Mouse (Mus musculus) forebrain, embryonic 11.5 days (tissue): ENCODE results near the gene Wfikkn1. TPM values are rescaled to one million over a fixed set of nuclear protein-coding genes. Genes with fewer than 3 reads are reported as not detected.
A peak's percentile ranks its signal among the peaks of the same experiment; 100 is the strongest.

Source experiments
- ATAC-seq: fragments of 200-750 bp; cut with Nextera tagmentation; replicated peaks from 2 replicates; pipeline ENCODE4 v1.8.0; 2017; ENCODE audit warnings: moderate TSS enrichment; ENCODE audit not compliant: low FRiP score
- DNase-seq: peaks from one replicate; pipeline ENCODE4 v3.0.0-alpha.2; 2017; ENCODE audit warnings: low spot score
- H3K27ac ChIP-seq: fragments of 300-500 bp; sonication (generic); 2 replicates; pipeline ENCODE4 v1.5.1; 2014; ENCODE audit warnings: low read depth, low read length
- H3K27me3 ChIP-seq: fragments of 300-500 bp; sonication (generic); 2 replicates; pipeline ENCODE4 v1.6.1; 2014; ENCODE audit warnings: mild to moderate bottlenecking, low read length, mixed read lengths; ENCODE audit not compliant: control insufficient read depth, insufficient read depth
- H3K36me3 ChIP-seq: fragments of 300-500 bp; sonication (generic); 2 replicates; pipeline ENCODE4 v1.6.1; 2014; ENCODE audit warnings: mild to moderate bottlenecking, low read length, moderate library complexity, mixed read lengths; ENCODE audit not compliant: control insufficient read depth, insufficient read depth
- H3K4me1 ChIP-seq: fragments of 300-500 bp; sonication (generic); replicated peaks from 2 replicates; pipeline ENCODE4 v1.6.1; 2014; ENCODE audit warnings: low read length, mixed read lengths; ENCODE audit not compliant: control insufficient read depth, insufficient read depth
- H3K4me2 ChIP-seq: fragments of 300-500 bp; sonication (generic); 2 replicates; pipeline ENCODE4 v1.6.1; 2014; ENCODE audit warnings: low read depth, mild to moderate bottlenecking, low read length, moderate library complexity, mixed read lengths; ENCODE audit not compliant: severe bottlenecking
- H3K4me3 ChIP-seq: fragments of 300-500 bp; sonication (generic); 2 replicates; pipeline ENCODE4 v1.5.1; 2014; ENCODE audit warnings: low read depth, low read length
- H3K9ac ChIP-seq: fragments of 300-500 bp; sonication (generic); 2 replicates; pipeline ENCODE4 v1.6.1; 2014; ENCODE audit warnings: low read length
- H3K9me3 ChIP-seq: fragments of 300-500 bp; sonication (generic); 2 replicates; pipeline ENCODE4 v1.6.1; 2016; ENCODE audit warnings: low read length, mixed read lengths; ENCODE audit not compliant: control insufficient read depth
- WGBS: fragments of 180-500 bp; shearing (Covaris S2); extraction: QIAGEN DNeasy Blood & Tissue Kit; methylation state at CpG from one replicate; pipeline ENCODE4 v1.1.7; 2014; 5-methylcytosine and 5-hydroxymethylcytosine counted together
- polyA plus RNA-seq: library from polyadenylated mRNA; unstranded; fragments of >200 nt; fragmentation: Nextera tagmentation; extraction: Ambion mirVana; gene quantifications from 2 replicates; pipeline ENCODE4 v1.2.1, GENCODE M21; 2014

Wfikkn1 gene
- polyA plus RNA-seq, 1 experiment from 2014 or later: 1.1 TPM

- no peak overlapping the region for H3K4me2 ChIP-seq
- peak; percentile 61 for DNase-seq
- H3K4me1 ChIP-seq: peaks cover 24% of the 10 kb centered on the region
- peak overlapping the region; percentile 53; the same call in 1 of the 2 replicates for H3K27ac ChIP-seq
- no peak for ATAC-seq
- no peaks in the 10 kb centered on the region for H3K9me3 ChIP-seq
- 3% methylated on average over 5 of the region's 5 CpGs for WGBS
- peak overlapping the region; percentile 45 for H3K9ac ChIP-seq
- H3K36me3 ChIP-seq: no peaks in the 10 kb centered on the region; the same call in 1 of the 2 replicates
- no peaks in the 10 kb centered on the region for H3K27me3 ChIP-seq
- H3K4me3 ChIP-seq: no peak overlapping the region
Observed at GRCm38 (mm10) chr17:25880913-25881641, 419 bp upstream of the Wfikkn1 start.

DNA sequence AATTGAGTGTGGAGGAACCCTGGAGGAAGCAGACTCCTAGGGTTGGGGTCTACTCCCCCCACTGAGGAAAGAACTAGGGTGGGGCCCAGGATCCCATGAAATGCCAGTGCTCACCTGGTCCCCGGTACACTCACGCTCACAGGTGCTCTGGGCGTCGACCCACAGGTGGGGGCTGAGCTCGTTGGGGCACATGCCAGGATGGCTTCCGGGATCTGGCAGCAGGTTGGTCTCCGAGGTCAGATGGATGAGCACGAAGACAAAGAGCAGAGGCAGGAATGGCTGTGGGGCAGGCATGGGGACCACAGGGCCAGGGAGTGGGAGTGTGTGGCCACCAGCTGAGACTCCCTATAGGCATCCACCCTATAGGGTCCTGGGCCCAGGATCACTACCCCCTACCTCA lies 908 bp downstream of the Wfikkn1 start:
- Histone ChIP-seq H3K4me2 (no peak overlapping the region), H3K27ac (no peak overlapping the region), H3K27me3 (no peaks in the 10 kb centered on the region), H3K4me1 (peaks cover 26% of the 10 kb centered on the region), H3K9ac (no peak overlapping the region; the same call in 1 of the 2 replicates), H3K4me3 (no peak overlapping the region), H3K36me3 (no peaks in the 10 kb centered on the region; the same call in 1 of the 2 replicates), H3K9me3 (no peaks in the 10 kb centered on the region)
- 77% methylated on average over 8 of the region's 8 CpGs for WGBS
- ATAC-seq (no peak), DNase-seq (peak; percentile 48)

DNA sequence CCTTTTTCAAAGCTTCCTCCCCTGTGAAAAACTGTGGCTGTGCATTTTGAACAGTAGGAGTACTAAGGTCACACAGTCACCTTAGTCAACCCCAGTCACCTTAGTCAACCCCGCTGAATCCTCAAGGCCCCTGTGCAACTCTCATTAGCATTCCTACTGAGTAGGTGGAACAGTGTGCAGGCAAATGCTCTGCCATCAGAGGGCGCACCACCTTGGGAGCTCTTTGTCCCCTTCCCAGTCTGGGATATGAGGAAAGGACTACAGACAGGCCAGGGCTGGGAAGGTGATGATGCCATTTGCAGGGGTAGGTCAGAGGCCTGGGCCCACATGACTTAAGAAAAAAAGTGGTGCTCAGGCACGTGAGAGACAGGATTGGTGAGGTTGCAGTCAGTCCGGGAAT lies 1.4 kb downstream of the Wfikkn1 start:
- no peaks in the 10 kb centered on the region for H3K9me3 ChIP-seq
- H3K27me3 ChIP-seq: no peaks in the 10 kb centered on the region
- no peak overlapping the region for H3K4me3 ChIP-seq
- no peak overlapping the region for H3K4me2 ChIP-seq
- peaks cover 26% of the 10 kb centered on the region for H3K4me1 ChIP-seq
- ATAC-seq (no peak), DNase-seq (peak; percentile 65)
- no peak overlapping the region for H3K9ac ChIP-seq
- no peaks in the 10 kb centered on the region; the same call in 1 of the 2 replicates for H3K36me3 ChIP-seq
- H3K27ac ChIP-seq: no peak overlapping the region
- WGBS: 46% methylated on average over 4 of the region's 4 CpGs

DNA sequence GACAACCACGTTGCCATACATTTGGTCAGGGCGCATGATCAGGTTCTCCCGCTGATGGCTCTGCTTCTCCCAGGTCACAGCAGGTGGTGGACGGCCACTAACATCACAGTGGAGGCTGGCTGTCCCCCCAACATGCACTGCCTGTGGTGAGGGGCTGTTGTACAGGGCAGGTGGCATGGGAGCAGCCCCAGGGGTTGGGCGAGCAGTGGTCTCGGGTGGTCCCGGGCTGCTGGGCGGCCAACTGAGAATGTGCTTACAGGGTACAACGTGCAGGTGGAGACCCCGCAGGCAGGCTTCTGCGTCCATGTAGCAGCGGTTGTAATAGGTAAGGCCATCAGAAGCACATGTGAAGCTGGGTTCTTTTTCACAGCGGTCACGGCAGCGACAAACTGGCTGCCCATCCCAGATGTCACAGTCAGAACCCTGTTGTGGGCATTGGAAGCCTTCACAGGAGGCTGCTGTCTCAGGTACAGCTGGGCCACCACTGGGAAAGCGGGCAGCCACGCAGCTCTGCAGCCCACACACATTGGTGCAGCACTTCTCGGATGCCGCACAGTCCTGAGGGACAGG lies 2.0 kb downstream of the Wfikkn1 start:
- DNase-seq: no peak
- Histone ChIP-seq H3K4me2 (no peak overlapping the region), H3K9ac (no peak overlapping the region), H3K27ac (no peak overlapping the region), H3K36me3 (no peaks in the 10 kb centered on the region; the same call in 1 of the 2 replicates), H3K9me3 (no peaks in the 10 kb centered on the region), H3K4me3 (no peak overlapping the region), H3K4me1 (peaks cover 26% of the 10 kb centered on the region), H3K27me3 (no peaks in the 10 kb centered on the region)
- no peak for ATAC-seq
- 87% methylated on average over 19 of the region's 19 CpGs for WGBS

- H3K27me3 ChIP-seq: no peaks in the 10 kb centered on the region
- WGBS: 93% methylated on average over 32 of the region's 32 CpGs
- H3K4me3 ChIP-seq: no peak overlapping the region
- no peaks in the 10 kb centered on the region; the same call in 1 of the 2 replicates for H3K36me3 ChIP-seq
- H3K27ac ChIP-seq: no peak overlapping the region
- H3K4me1 ChIP-seq: peaks cover 26% of the 10 kb centered on the region
- no peaks in the 10 kb centered on the region for H3K9me3 ChIP-seq
- ATAC-seq (no peak), DNase-seq (no peak)
- H3K9ac ChIP-seq: no peak overlapping the region
- H3K4me2 ChIP-seq: no peak overlapping the region
Observed at GRCm38 (mm10) chr17:25877741-25878610, 2.7 kb downstream of the Wfikkn1 start.

GRCm38 (mm10) chr17:25877025-25877424 lies 3.6 kb downstream of the Wfikkn1 start:
- Histone ChIP-seq H3K4me1 (peaks cover 26% of the 10 kb centered on the region), H3K36me3 (no peaks in the 10 kb centered on the region; the same call in 1 of the 2 replicates), H3K27ac (no peak overlapping the region), H3K9me3 (no peaks in the 10 kb centered on the region), H3K9ac (no peak overlapping the region), H3K27me3 (no peaks in the 10 kb centered on the region), H3K4me2 (no peak overlapping the region), H3K4me3 (no peak overlapping the region)
- ATAC-seq (no peak), DNase-seq (no peak)
- WGBS: 97% methylated on average over 3 of the region's 3 CpGs

DNA sequence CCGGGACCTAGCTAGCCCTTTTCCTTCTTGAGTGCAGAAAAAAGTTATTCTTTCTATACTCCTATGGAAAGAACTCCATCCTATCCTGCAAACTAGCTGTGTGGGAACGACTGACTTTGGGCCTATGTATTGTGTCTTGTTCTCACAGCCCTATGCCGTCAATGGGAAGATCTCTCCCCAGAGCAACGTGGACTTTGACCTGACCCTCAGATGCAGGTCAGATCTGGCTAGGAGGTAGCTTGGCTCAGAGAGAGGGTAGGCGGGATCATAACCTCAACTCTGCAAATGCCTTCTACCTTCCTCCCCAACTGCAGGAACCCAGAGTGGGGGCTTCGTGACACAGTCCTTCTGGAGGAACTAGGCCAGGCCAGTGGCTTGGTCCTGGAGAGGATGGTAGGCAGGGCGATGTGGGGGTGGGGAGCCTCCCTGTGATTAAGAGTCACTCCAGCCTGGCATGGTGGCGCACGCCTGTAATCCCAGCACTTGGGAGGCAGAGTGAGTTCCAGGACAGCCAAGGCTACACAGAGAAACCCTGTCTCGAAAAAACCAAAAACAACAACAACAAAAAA lies 4.2 kb downstream of the Wfikkn1 start:
- WGBS: 66% methylated on average over 10 of the region's 10 CpGs
- peak overlapping the region; percentile 87 for H3K4me2 ChIP-seq
- H3K36me3 ChIP-seq: no peaks in the 10 kb centered on the region; the same call in 1 of the 2 replicates
- H3K4me1 ChIP-seq: peaks cover 24% of the 10 kb centered on the region
- H3K9ac ChIP-seq: peak overlapping the region; percentile 82
- no peak for ATAC-seq
- H3K4me3 ChIP-seq: peak overlapping the region; percentile 57
- no peak overlapping the region for H3K27ac ChIP-seq
- no peaks in the 10 kb centered on the region for H3K9me3 ChIP-seq
- no peaks in the 10 kb centered on the region for H3K27me3 ChIP-seq
- DNase-seq: no peak
